Mouse (Mus musculus) midbrain, embryonic 14.5 days (tissue): ENCODE results near the gene Ibsp. TPM values are rescaled to one million over a fixed set of nuclear protein-coding genes. Genes with fewer than 3 reads are reported as not detected.

ENCODE experiments used
- ATAC-seq: fragments of 200-750 bp; cut with Nextera tagmentation; 2 replicates; pipeline ENCODE4 v1.8.0; 2017; ENCODE audit warnings: moderate number of reproducible peaks, moderate library complexity; ENCODE audit not compliant: low FRiP score, low TSS enrichment
- DNase-seq: peaks from one replicate; pipeline ENCODE4 v3.0.0-alpha.2; 2015
- H3K27ac ChIP-seq: fragments of 300-500 bp; sonication (generic); replicated peaks from 2 replicates; pipeline ENCODE4 v1.5.1; 2014; ENCODE audit warnings: mild to moderate bottlenecking, low read depth, low read length, moderate library complexity
- H3K27me3 ChIP-seq: fragments of 300-500 bp; sonication (generic); 2 replicates; pipeline ENCODE4 v1.6.1; 2014; ENCODE audit warnings: low read length, control low read depth, mixed read lengths; ENCODE audit not compliant: control insufficient read depth, insufficient read depth
- H3K36me3 ChIP-seq: fragments of 300-500 bp; sonication (generic); 2 replicates; pipeline ENCODE4 v1.6.1; 2014; ENCODE audit warnings: low read length, control low read depth; ENCODE audit not compliant: control insufficient read depth, insufficient read depth
- H3K4me1 ChIP-seq: fragments of 300-500 bp; sonication (generic); 2 replicates; pipeline ENCODE4 v1.6.1; 2014; ENCODE audit warnings: mild to moderate bottlenecking, antibody characterized with exemption, low read length, control low read depth; ENCODE audit not compliant: control insufficient read depth, insufficient read depth
- H3K4me2 ChIP-seq: fragments of 300-500 bp; sonication (generic); 2 replicates; pipeline ENCODE4 v1.6.1; 2014; ENCODE audit warnings: mild to moderate bottlenecking, low read length, moderate library complexity
- H3K4me3 ChIP-seq: fragments of 300-500 bp; sonication (generic); replicated peaks from 2 replicates; pipeline ENCODE4 v1.5.1; 2014; ENCODE audit warnings: low read depth, low read length
- H3K9ac ChIP-seq: fragments of 300-500 bp; sonication (generic); replicated peaks from 2 replicates; pipeline ENCODE4 v1.6.1; 2014; ENCODE audit warnings: mild to moderate bottlenecking, low read length, moderate library complexity
- H3K9me3 ChIP-seq: fragments of 300-500 bp; sonication (generic); 2 replicates; pipeline ENCODE4 v1.6.1; 2016; ENCODE audit warnings: low read length, control low read depth, mixed read lengths; ENCODE audit not compliant: control insufficient read depth
- WGBS: fragments of 180-500 bp; shearing (Covaris S2); extraction: QIAGEN DNeasy Blood & Tissue Kit; methylation state at CpG from one replicate; pipeline ENCODE4 v1.1.7; 2014; 5-methylcytosine and 5-hydroxymethylcytosine counted together
- microRNA-seq: library from miRNA; unstranded; fragments of <30 nt; microRNA quantifications from one replicate; pipeline ENCODE4, GENCODE M21; 2016
- polyA plus RNA-seq: library from polyadenylated mRNA; unstranded; fragments of >200 nt; fragmentation: Nextera tagmentation; extraction: Ambion mirVana; gene quantifications from 2 replicates; pipeline ENCODE4 v1.2.1, GENCODE M21; 2014

Gene Ibsp
- polyA plus RNA-seq, 1 experiment from 2014 or later = not detected

DNA sequence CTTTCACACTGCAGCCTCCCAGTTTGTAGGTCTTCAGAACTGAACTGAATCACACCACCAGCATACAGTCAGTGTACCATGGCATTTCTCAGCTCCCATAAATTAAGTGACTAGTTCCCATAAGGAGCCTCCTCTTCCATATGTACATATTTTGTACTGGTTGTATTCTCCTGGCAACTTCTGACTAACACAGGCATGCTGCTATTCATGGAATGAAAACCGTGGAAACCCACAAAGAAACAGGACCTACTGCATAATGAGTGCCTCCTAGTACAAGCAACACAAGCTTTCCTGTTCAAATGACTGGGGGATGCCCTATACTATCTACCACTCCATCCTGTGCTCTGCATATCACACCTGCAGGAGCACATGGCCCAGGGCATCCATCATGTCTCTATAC is 52.1 kb downstream of the Ibsp start:
- Histone ChIP-seq H3K4me3 (no peak overlapping the region), H3K27ac (no peak overlapping the region), H3K27me3 (no peaks in the 10 kb centered on the region), H3K4me1 (no peaks in the 10 kb centered on the region), H3K36me3 (no peaks in the 10 kb centered on the region), H3K9ac (no peak overlapping the region), H3K4me2 (no peak overlapping the region), H3K9me3 (no peaks in the 10 kb centered on the region)
- WGBS = 49% methylated on average over 1 of the region's 1 CpGs
- DNase-seq (no peak), ATAC-seq (no peak)

DNA sequence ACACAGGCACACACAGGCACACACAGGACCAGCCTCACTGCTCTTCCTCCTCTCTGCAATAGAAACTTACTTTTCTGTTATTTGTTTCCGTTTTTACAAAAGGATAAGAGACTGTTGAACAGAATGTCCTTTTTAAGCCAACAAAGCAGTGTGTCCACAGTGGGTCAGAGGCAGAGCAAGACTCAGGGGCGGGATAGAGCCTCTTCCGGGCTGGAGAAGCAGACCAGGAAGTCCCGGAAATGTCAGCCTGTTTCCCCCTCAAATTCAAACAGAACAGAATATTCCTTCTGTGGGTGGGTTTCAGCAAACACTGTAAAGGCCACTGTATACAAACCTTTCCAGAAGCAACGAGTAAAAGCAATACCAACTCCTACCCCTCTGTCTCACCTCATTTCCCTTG is 52.9 kb downstream of the Ibsp start:
- 78% methylated on average over 5 of the region's 5 CpGs for WGBS

DNA sequence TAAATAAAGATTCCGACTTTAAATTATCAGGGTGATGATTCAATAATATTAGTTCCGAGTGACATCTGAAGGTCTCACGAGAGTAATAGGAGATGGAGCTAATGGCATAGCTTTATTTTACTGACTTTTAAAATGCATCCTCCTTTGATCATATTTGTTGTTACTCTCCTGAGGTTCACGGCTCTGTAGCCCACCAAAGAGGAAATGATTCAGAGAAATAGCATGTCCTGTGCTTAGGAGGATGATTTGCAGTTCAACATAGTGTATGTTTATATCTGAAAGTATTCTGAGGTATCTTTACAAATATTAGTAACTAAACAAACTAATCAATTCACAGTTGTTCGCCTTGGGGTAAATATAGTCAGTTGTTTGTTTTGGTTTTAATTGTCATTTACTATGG is 58.6 kb downstream of the Ibsp start:
- WGBS = 85% methylated on average over 5 of the region's 5 CpGs
- no peaks in the 10 kb centered on the region for H3K36me3 ChIP-seq
- no peak for ATAC-seq
- no peaks in the 10 kb centered on the region for H3K9me3 ChIP-seq
- no peak overlapping the region for H3K27ac ChIP-seq
- no peaks in the 10 kb centered on the region for H3K27me3 ChIP-seq
- no peak overlapping the region for H3K9ac ChIP-seq
- H3K4me2 ChIP-seq = no peak overlapping the region
- no peaks in the 10 kb centered on the region for H3K4me1 ChIP-seq
- no peak overlapping the region for H3K4me3 ChIP-seq
- DNase-seq = no peak

More for the DNA sequence above, 52.9 kb downstream of the Ibsp start:
- H3K4me2 ChIP-seq = no peak overlapping the region
- H3K9me3 ChIP-seq = no peaks in the 10 kb centered on the region
- ATAC-seq = no peak
- no peaks in the 10 kb centered on the region for H3K36me3 ChIP-seq
- H3K27ac ChIP-seq = no peak overlapping the region
- no peak overlapping the region for H3K9ac ChIP-seq
- no peak for DNase-seq
- no peak overlapping the region for H3K4me3 ChIP-seq
- no peaks in the 10 kb centered on the region for H3K4me1 ChIP-seq
- H3K27me3 ChIP-seq = no peaks in the 10 kb centered on the region

DNA sequence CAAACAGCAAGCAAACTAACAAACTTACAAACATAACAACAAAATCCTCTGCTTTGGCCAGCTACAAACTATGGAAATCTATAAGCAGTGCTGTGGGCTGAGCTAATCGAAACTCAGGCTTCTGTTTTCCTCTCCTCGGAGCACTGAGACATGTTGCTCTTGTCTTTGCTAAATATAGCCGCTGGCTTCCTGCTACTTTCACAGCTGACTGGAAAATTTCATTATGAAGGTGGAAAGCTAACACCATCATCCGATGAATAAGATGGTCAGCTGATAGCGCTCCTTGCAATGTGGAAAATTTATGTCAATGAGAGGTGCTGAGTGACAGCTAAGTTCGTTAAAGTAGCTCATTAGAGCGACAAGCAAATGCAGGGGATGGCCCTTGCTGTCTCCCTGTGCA is 59.6 kb downstream of the Ibsp start:
- DNase-seq (peak; percentile 7), ATAC-seq (no peak)
- no peaks in the 10 kb centered on the region for H3K4me1 ChIP-seq
- no peak overlapping the region for H3K4me3 ChIP-seq
- H3K27me3 ChIP-seq = no peaks in the 10 kb centered on the region
- 76% methylated on average over 7 of the region's 7 CpGs for WGBS
- no peaks in the 10 kb centered on the region for H3K36me3 ChIP-seq
- H3K4me2 ChIP-seq = no peak overlapping the region
- H3K9ac ChIP-seq = no peak overlapping the region
- H3K27ac ChIP-seq = no peak overlapping the region
- no peaks in the 10 kb centered on the region for H3K9me3 ChIP-seq

DNA sequence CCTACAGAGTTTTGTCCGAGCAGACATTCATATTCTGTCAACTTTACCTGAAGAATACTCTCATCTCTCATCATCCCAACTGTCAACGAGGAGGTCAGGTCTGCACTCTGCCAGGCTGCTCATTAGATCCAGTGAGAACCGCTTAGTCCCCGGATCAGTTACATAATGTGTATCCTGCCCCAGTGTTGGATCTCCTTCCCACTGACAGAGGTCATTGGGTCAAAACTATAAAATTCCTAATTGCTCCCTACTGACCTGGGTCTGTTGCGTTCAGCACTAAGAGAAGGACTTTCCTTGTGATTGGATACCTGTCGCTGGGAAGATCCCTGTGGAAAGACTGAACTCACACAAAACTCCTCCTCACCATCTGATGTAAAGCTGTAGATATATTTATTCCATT is 60.3 kb downstream of the Ibsp start:
- H3K9me3 ChIP-seq = no peaks in the 10 kb centered on the region
- DNase-seq (no peak), ATAC-seq (no peak)
- H3K4me1 ChIP-seq = no peaks in the 10 kb centered on the region
- H3K27ac ChIP-seq = no peak overlapping the region
- H3K4me2 ChIP-seq = no peak overlapping the region
- no peaks in the 10 kb centered on the region for H3K36me3 ChIP-seq
- H3K9ac ChIP-seq = no peak overlapping the region
- H3K27me3 ChIP-seq = no peaks in the 10 kb centered on the region
- no peak overlapping the region for H3K4me3 ChIP-seq
- WGBS = 85% methylated on average over 6 of the region's 6 CpGs

Small RNA genes within 50 kb of the gene (microRNA-seq; reads per million reads assigned to microRNA genes)
- gene Gm23616 = not detected

Other genes with a start within 250 kb of the Ibsp start
- gene Gm17660, start 221.6 kb upstream of the Ibsp start, polyA plus RNA-seq = not detected in 2 replicates
- gene Sparcl1, start 185.4 kb upstream of the Ibsp start, polyA plus RNA-seq = 118 and 147 TPM in 2 replicates
- not detected in 2 replicates for gene Dspp, start 128.5 kb upstream of the Ibsp start, polyA plus RNA-seq
- 0.50 and 0.66 TPM in 2 replicates for gene Dmp1, start 96.6 kb upstream of the Ibsp start, polyA plus RNA-seq
- not detected in 2 replicates for gene Mepe, start 26.2 kb downstream of the Ibsp start, polyA plus RNA-seq
- 7.1 and 65.2 TPM in 2 replicates for gene Spp1, start 135.9 kb downstream of the Ibsp start, polyA plus RNA-seq
- 8.2 and 10.0 TPM in 2 replicates for gene Pkd2, start 160.3 kb downstream of the Ibsp start, polyA plus RNA-seq
- 13.6 and 14.3 TPM in 2 replicates for gene BC005561, start 209.2 kb downstream of the Ibsp start, polyA plus RNA-seq